Mouse (Mus musculus) kidney, embryonic 16.5 days (tissue): Measurements from ENCODE around the gene Rapgef5. TPM values are rescaled to one million over a fixed set of nuclear protein-coding genes. Genes with fewer than 3 reads are reported as not detected.

Experiments
- ATAC-seq: fragments of 200-750 bp; cut with Nextera tagmentation; 2 replicates; pipeline ENCODE4 v1.8.0; 2017; ENCODE audit warnings: moderate TSS enrichment; ENCODE audit not compliant: low FRiP score, low TSS enrichment
- H3K27ac ChIP-seq: fragments of 300-500 bp; sonication (generic); 2 replicates; pipeline ENCODE4 v1.5.1; 2014; ENCODE audit warnings: low read length
- H3K27me3 ChIP-seq: fragments of 300-500 bp; sonication (generic); 2 replicates; pipeline ENCODE4 v1.6.1; 2014; ENCODE audit warnings: low read length, control low read depth, mixed read lengths; ENCODE audit not compliant: insufficient read depth
- H3K36me3 ChIP-seq: fragments of 300-500 bp; sonication (generic); 2 replicates; pipeline ENCODE4 v1.6.1; 2014; ENCODE audit warnings: low read length, control low read depth, mixed read lengths; ENCODE audit not compliant: insufficient read depth
- H3K4me1 ChIP-seq: fragments of 300-500 bp; sonication (generic); 2 replicates; pipeline ENCODE4 v1.6.1; 2014; ENCODE audit warnings: low read length, control low read depth, mixed read lengths; ENCODE audit not compliant: insufficient read depth
- H3K4me2 ChIP-seq: fragments of 300-500 bp; sonication (generic); replicated peaks from 2 replicates; pipeline ENCODE4 v1.6.1; 2014; ENCODE audit warnings: low read depth, low read length
- H3K4me3 ChIP-seq: fragments of 300-500 bp; sonication (generic); 2 replicates; pipeline ENCODE4 v1.5.1; 2014; ENCODE audit warnings: mild to moderate bottlenecking, low read length
- H3K9ac ChIP-seq: fragments of 300-500 bp; sonication (generic); replicated peaks from 2 replicates; pipeline ENCODE4 v1.6.1; 2014; ENCODE audit warnings: low read length
- H3K9me3 ChIP-seq: fragments of 300-500 bp; sonication (generic); 2 replicates; pipeline ENCODE4 v1.6.1; 2016; ENCODE audit warnings: low read length, control low read depth
- WGBS: fragments of 180-500 bp; shearing (Covaris S2); extraction: QIAGEN DNeasy Blood & Tissue Kit; methylation state at CpG from one replicate; pipeline ENCODE4 v1.1.7; 2014; 5-methylcytosine and 5-hydroxymethylcytosine counted together
- polyA plus RNA-seq: library from polyadenylated mRNA; unstranded; fragments of >200 nt; fragmentation: Nextera tagmentation; extraction: Ambion mirVana; gene quantifications from 2 replicates; pipeline ENCODE4 v1.2.1, GENCODE M21; 2015

Gene Rapgef5
- polyA plus RNA-seq, 1 experiment from 2014 or later: 15.5 TPM

- H3K9me3 ChIP-seq: no peaks in the 10 kb centered on the region
- H3K9ac ChIP-seq: no peak overlapping the region
- no peak overlapping the region for H3K4me3 ChIP-seq
- no peak overlapping the region for H3K27ac ChIP-seq
- no peak overlapping the region for H3K4me2 ChIP-seq
- WGBS: 55% methylated on average over 9 of the region's 9 CpGs
- H3K27me3 ChIP-seq: no peaks in the 10 kb centered on the region; the same call in 1 of the 2 replicates
- no peak for ATAC-seq
- H3K36me3 ChIP-seq: no peaks in the 10 kb centered on the region
- no peaks in the 10 kb centered on the region for H3K4me1 ChIP-seq
These were observed 8.2 kb downstream of the Rapgef5 start for GRCm38 (mm10) chr12:117524311-117525013.

- Histone ChIP-seq H3K4me1 (no peaks in the 10 kb centered on the region), H3K9ac (no peak overlapping the region), H3K9me3 (no peaks in the 10 kb centered on the region), H3K27ac (no peak overlapping the region), H3K4me2 (no peak overlapping the region), H3K4me3 (no peak overlapping the region), H3K27me3 (peaks cover 4% of the 10 kb centered on the region), H3K36me3 (no peaks in the 10 kb centered on the region)
- 81% methylated on average over 3 of the region's 3 CpGs for WGBS
- ATAC-seq: no peak
These were observed 11.6 kb downstream of the Rapgef5 start for GRCm38 (mm10) chr12:117527889-117528288.

- H3K4me2 ChIP-seq: no peak overlapping the region
These were observed 12.3 kb downstream of the Rapgef5 start for GRCm38 (mm10) chr12:117528509-117529145.

GRCm38 (mm10) chr12:117531106-117531505 is 14.8 kb downstream of the Rapgef5 start:
- ATAC-seq: no peak
- no peak overlapping the region for H3K27ac ChIP-seq
- 87% methylated on average over 4 of the region's 4 CpGs for WGBS

More at GRCm38 (mm10) chr12:117528509-117529145, 12.3 kb downstream of the Rapgef5 start:
- H3K36me3 ChIP-seq: no peaks in the 10 kb centered on the region
- H3K9me3 ChIP-seq: no peaks in the 10 kb centered on the region
- no peak overlapping the region for H3K27ac ChIP-seq
- no peak for ATAC-seq
- 71% methylated on average over 4 of the region's 4 CpGs for WGBS
- no peaks in the 10 kb centered on the region for H3K4me1 ChIP-seq
- no peak overlapping the region for H3K9ac ChIP-seq
- H3K4me3 ChIP-seq: no peak overlapping the region
- peaks cover 11% of the 10 kb centered on the region for H3K27me3 ChIP-seq

GRCm38 (mm10) chr12:117533176-117534086 is 17.2 kb downstream of the Rapgef5 start:
- H3K4me3 ChIP-seq: peak overlapping the region; percentile 66
- peak overlapping the region; percentile 92 for H3K4me2 ChIP-seq
- peak overlapping the region; percentile 78 for H3K9ac ChIP-seq
- no peaks in the 10 kb centered on the region; the same call in 1 of the 2 replicates for H3K9me3 ChIP-seq
- peak overlapping the region; percentile 69 for H3K27ac ChIP-seq
- no peaks in the 10 kb centered on the region for H3K36me3 ChIP-seq
- peak; percentile 95 for ATAC-seq
- peaks cover 8% of the 10 kb centered on the region; the same call in 1 of the 2 replicates for H3K4me1 ChIP-seq
- WGBS: 5% methylated on average over 63 of the region's 64 CpGs
- H3K27me3 ChIP-seq: peaks cover 16% of the 10 kb centered on the region

More at GRCm38 (mm10) chr12:117531106-117531505, 14.8 kb downstream of the Rapgef5 start:
- Histone ChIP-seq H3K9ac (no peak overlapping the region), H3K4me2 (no peak overlapping the region), H3K9me3 (no peaks in the 10 kb centered on the region), H3K27me3 (peaks cover 16% of the 10 kb centered on the region), H3K4me1 (peaks cover 8% of the 10 kb centered on the region; the same call in 1 of the 2 replicates), H3K36me3 (no peaks in the 10 kb centered on the region), H3K4me3 (no peak overlapping the region)

GRCm38 (mm10) chr12:117534087-117534751 is 17.9 kb downstream of the Rapgef5 start:
- peak; percentile 88 for ATAC-seq
- peak overlapping the region; percentile 66 for H3K4me3 ChIP-seq
- H3K27me3 ChIP-seq: peaks cover 16% of the 10 kb centered on the region
- WGBS: under 1% methylated on average over 34 of the region's 66 CpGs
- H3K36me3 ChIP-seq: no peaks in the 10 kb centered on the region
- H3K9ac ChIP-seq: peak overlapping the region; percentile 78
- H3K9me3 ChIP-seq: no peaks in the 10 kb centered on the region; the same call in 1 of the 2 replicates
- peak overlapping the region; percentile 92 for H3K4me2 ChIP-seq
- H3K27ac ChIP-seq: peak overlapping the region; percentile 69
- H3K4me1 ChIP-seq: peaks cover 8% of the 10 kb centered on the region; the same call in 1 of the 2 replicates

- Histone ChIP-seq H3K9me3 (no peaks in the 10 kb centered on the region; the same call in 1 of the 2 replicates), H3K27ac (no peak overlapping the region), H3K4me2 (no peak overlapping the region), H3K27me3 (no peaks in the 10 kb centered on the region), H3K9ac (no peak overlapping the region), H3K4me1 (no peaks in the 10 kb centered on the region), H3K4me3 (no peak overlapping the region), H3K36me3 (no peaks in the 10 kb centered on the region)
- no peak for ATAC-seq
- WGBS: 65% methylated on average over 2 of the region's 2 CpGs
These were observed 24.1 kb downstream of the Rapgef5 start for GRCm38 (mm10) chr12:117540352-117540751.

GRCm38 (mm10) chr12:117545277-117545676 is 29.0 kb downstream of the Rapgef5 start:
- 68% methylated on average over 6 of the region's 6 CpGs for WGBS
- Histone ChIP-seq H3K4me2 (no peak overlapping the region), H3K9me3 (no peaks in the 10 kb centered on the region), H3K27ac (no peak overlapping the region), H3K9ac (no peak overlapping the region), H3K27me3 (no peaks in the 10 kb centered on the region), H3K36me3 (no peaks in the 10 kb centered on the region), H3K4me1 (no peaks in the 10 kb centered on the region), H3K4me3 (no peak overlapping the region)
- no peak for ATAC-seq

GRCm38 (mm10) chr12:117553353-117553752 is 37.1 kb downstream of the Rapgef5 start:
- Histone ChIP-seq H3K9me3 (no peaks in the 10 kb centered on the region), H3K4me1 (no peaks in the 10 kb centered on the region), H3K4me2 (no peak overlapping the region), H3K27me3 (no peaks in the 10 kb centered on the region), H3K4me3 (no peak overlapping the region), H3K9ac (no peak overlapping the region), H3K27ac (no peak overlapping the region), H3K36me3 (no peaks in the 10 kb centered on the region)
- ATAC-seq: no peak
- 78% methylated on average over 5 of the region's 5 CpGs for WGBS
